Mouse (Mus musculus) embryonic facial prominence, embryonic 11.5 days (tissue): Measurements from ENCODE around the gene Klhl5. TPM values are rescaled to one million over a fixed set of nuclear protein-coding genes. Genes with fewer than 3 reads are reported as not detected.

Experiments
- polyA plus RNA-seq: library from polyadenylated mRNA; unstranded; fragments of >200 nt; fragmentation: Nextera tagmentation; extraction: Ambion mirVana; gene quantifications from 2 replicates; pipeline ENCODE4 v1.2.1, GENCODE M21; 2014

Klhl5 gene
- polyA plus RNA-seq, 1 experiment from 2014 or later: 13.5 TPM

Other genes with a start within 250 kb of the Klhl5 start
- gene Tlr1, start 174.0 kb upstream of the Klhl5 start, polyA plus RNA-seq: 0.56 and 0.64 TPM in 2 replicates
- 0.31 and 0.50 TPM in 2 replicates for gene Tlr6, start 147.4 kb upstream of the Klhl5 start, polyA plus RNA-seq
- gene Fam114a1, start 137.5 kb upstream of the Klhl5 start, polyA plus RNA-seq: 16.1 and 18.8 TPM in 2 replicates
- not detected in 2 replicates for gene Tmem156, start 15.4 kb upstream of the Klhl5 start, polyA plus RNA-seq
- 13.6 and 14.1 TPM in 2 replicates for gene Wdr19, start 92.2 kb downstream of the Klhl5 start, polyA plus RNA-seq
- gene Rfc1, start 228.1 kb downstream of the Klhl5 start, polyA plus RNA-seq: 125 and 131 TPM in 2 replicates
- gene Klb, start 240.8 kb downstream of the Klhl5 start, polyA plus RNA-seq: not detected in 2 replicates